Mouse (Mus musculus) MEL (cell line): ENCODE data around the gene Trim65.

Experiments used
- CTCF ChIP-seq, 3 experiments: IDR thresholded peaks in 2 of 3; conservative IDR thresholded peaks in 1 of 3; 2 replicates each; pipeline ENCODE4 v1.5.1; 2011 to 2012; ENCODE audit warnings: low read length in 3 of 3, low read depth in 2 of 3, mild to moderate bottlenecking in 2 of 3, improper control_type of control experiment in 1 of 3, inconsistent platforms in 1 of 3, mixed read lengths in 1 of 3, moderate library complexity in 1 of 3; ENCODE audit not compliant: control insufficient read depth in 1 of 3, insufficient read depth in 1 of 3, poor library complexity in 1 of 3, severe bottlenecking in 1 of 3
- EP300 ChIP-seq, 2 experiments: IDR thresholded peaks; 2 replicates each; pipeline ENCODE4 v1.6.1; 2011; ENCODE audit warnings: improper control_type of control experiment in 2 of 2, low read length in 2 of 2, low read depth in 1 of 2, mild to moderate bottlenecking in 1 of 2
- POLR2A ChIP-seq, 2 experiments: IDR thresholded peaks; 2 replicates each; pipeline ENCODE4 v1.6.1; 2011 to 2012; ENCODE audit warnings: low read length in 2 of 2, mild to moderate bottlenecking in 2 of 2, control low read depth in 1 of 2, improper control_type of control experiment in 1 of 2, low read depth in 1 of 2, moderate library complexity in 1 of 2; ENCODE audit not compliant: control insufficient read depth in 1 of 2, insufficient read depth in 1 of 2, poor library complexity in 1 of 2
- POLR2AphosphoS2 ChIP-seq: IDR thresholded peaks from 2 replicates; pipeline ENCODE4 v1.6.1; 2011; ENCODE audit warnings: low read length, improper control_type of control experiment

- TF ChIP-seq EP300 (IDR thresholded peaks at IDR 0.05; ENCODE audit: low read depth in 1 of 2, low read length in 2 of 2) (no peak), POLR2A (IDR thresholded peaks at IDR 0.05; ENCODE audit: control insufficient read depth in 1 of 2, insufficient read depth in 1 of 2, low read depth in 1 of 2, low read length in 2 of 2, poor library complexity in 1 of 2) (no peak), CTCF (IDR thresholded peaks at IDR 0.05 in 2 of 3, conservative IDR thresholded peaks at IDR 0.05 in 1 of 3; ENCODE audit: control insufficient read depth in 1 of 3, insufficient read depth in 1 of 3, low read depth in 2 of 3, low read length in 3 of 3, poor library complexity in 1 of 3, severe bottlenecking in 1 of 3) (no peak), POLR2AphosphoS2 (no peak)
These were observed 12.5 kb upstream of the Trim65 start for GRCm38 (mm10) chr11:116143468-116143867.
